Mouse (Mus musculus): ENCODE measurements at regions not wholly inside any gene's neighbourhood (a gene's known extent, or its start where the extent isn't known, plus 50 kb on each side); places are given as distances from the start of the nearest gene placed in this dataset.
"Not testable (repeated sequence)": the region's sequence is repeated elsewhere in the genome, so short reads cannot be mapped to it uniquely, and the experiment has no call there.

DNA sequence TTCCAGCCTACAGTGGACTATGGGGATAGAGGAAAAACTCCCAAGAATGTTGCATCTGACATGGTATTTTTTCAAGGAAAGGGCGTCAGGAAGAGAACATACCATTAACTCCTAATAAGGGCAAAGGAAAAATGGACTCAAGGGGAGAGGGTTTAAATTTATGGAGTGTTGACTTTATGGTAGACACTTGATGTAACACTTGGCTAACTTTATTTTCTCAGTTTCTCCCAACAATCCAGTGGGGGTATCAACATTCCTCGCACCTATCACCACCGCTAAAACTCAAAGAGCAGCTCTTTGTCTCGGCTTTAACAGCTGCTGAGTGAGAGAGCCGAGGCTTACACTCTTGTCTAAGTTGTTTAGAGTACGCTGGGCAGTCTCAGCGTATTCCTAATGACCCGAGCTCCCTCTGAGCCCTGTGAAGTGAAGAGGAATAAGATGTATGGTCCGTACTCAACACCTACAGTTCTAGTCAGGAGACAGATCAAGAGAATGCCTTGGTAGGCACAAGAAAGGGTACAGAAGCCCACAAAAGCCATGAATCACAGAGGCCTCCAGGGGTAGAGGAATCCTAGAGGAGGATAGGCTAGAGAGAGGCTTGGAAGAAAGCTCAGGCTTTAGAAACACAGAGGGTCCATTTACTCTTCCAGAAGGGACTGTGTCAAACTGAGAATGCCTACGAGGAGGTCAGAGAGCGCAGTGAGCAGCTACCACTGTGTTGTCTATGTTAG is 236.4 kb downstream of the Gm5426 start:
- no peak for DNase-seq (ENCODE audit: low spot score in 2 of 2)

DNA sequence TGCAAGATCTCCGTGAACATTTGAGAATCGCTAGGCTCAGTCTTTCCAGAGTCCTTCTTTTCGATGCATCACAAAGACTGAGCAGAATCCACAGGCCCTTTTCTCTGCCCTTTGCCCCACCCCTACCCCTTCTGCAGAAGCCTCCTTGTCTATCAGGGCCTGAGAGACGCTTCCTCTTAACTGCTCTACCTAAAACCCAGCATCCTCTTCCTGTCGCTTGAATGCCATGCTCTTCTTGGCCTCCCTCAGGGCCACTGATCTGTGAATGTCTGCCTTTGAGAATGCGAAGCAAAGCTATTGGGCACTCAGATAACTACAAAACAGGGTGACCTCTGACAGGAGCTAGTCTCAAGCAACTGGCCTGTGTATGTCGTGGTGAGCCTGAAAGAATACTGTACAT is 237.1 kb downstream of the Gm5426 start:
- no peak for DNase-seq (ENCODE audit: low spot score in 2 of 2)

DNA sequence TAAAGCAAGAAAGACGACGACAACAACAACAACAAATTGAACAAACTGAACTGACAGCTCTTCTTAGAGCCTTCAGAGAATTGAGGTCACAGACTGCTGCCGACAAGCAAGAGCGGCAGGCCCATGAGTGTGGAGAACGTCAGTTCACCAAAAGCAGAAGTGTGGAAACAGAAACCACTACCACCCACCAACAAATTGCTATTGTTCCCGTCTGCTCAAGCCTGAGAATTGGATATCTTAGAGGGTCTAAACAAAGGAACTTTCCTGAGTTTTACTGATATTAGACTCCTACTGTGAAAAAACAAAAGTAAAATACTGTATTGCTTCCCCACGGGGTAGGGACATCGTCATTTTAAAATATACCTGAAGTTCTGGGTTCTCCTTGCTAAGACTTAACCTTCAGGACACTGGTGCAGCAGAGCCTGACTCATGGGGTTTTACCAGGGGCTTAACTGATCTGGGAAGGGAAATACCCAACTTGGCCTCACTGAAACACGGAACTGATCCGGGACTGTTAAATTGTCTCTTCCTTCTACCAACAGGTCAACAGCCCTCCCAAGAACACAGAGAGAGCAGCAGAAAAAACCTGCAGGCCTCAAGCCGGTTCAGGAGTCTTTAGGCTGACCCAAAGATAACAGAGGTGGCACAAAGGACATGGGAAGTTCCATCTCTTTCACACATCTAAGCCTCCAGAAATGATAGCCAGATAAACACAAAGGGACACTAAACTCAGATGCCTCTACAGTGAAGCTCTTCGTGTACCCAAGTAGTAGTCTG is 238.1 kb downstream of the Gm5426 start:
- no peak for DNase-seq (ENCODE audit: low spot score in 2 of 2)

DNA sequence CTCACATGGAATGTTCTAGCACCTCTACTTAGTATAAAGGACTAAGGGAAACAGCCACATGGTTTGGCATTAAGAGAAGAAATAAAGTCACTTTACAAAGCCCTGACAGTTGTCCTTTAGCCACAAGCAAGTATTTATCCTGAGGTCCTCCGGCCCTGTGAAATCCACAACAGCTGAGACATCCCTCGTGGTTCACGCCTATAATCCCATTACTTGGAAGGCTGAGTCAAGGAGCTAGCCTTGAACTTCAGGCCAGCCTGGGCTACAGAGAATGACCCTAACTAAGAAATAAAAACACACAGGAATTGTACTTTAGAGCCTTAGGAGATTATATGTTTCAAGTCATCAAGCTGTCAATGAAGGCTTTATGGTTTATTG is 238.7 kb downstream of the Gm5426 start:
- no peak for DNase-seq (ENCODE audit: low spot score in 2 of 2)

DNA sequence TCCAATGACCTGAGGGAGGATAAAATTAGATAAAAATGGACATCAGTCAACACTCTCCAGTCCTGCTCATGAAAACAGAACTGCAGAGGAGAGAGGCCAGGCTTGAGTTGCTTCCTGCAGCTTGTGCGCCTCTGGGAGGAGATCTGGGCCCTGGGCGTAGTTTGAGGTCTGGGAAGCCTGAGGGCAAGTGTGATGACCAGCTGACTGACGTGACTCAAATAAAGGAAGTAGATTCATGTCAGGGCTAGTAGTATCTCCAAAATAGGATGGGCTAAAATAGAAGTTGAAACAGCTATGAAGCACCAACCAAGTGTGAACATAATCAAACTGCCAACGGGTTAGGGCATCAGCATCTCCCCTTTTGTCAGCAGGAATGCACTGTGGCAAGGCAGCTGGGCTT is 239.3 kb upstream of the Btg1 start:
- DNase-seq (ENCODE audit: low spot score in 2 of 2): peak in 1 of 2 experiments; percentile 8

DNA sequence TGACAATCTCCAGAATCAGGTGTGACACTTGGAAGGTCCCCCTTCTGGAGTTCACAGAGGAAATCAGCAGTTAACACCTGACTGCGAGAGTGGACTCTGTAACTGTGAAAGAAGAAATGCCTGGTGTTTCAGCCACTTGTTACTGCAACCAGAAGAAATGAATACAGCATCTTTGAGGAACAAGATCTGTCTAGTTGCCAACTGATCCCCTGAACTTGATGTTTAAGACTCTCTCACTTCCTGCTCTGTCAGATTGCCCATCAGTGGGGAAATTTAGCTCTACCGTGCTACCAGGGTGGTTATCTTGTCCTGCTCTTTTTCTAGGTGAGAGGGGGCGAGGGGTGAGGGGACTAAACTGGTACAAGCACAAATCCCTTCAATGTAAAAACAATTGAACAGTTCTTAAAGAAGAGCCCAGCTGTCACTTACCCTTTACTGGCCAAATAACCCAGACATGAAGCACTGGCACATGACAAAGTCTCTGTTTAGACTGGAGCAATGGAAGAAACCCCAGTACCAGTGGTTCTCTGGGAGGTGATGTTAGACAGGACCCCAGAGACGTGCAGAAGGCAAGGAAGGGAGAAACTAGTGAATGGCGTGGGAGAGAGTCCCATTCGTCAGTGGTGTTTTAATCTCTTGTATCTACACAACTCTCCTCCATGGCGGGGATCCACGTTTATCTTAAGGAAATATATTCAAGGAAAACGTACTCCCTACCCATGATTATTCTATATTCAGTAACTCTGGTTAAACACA is 237.6 kb upstream of the Btg1 start:
- DNase-seq (ENCODE audit: low spot score in 2 of 2): no peak

DNA sequence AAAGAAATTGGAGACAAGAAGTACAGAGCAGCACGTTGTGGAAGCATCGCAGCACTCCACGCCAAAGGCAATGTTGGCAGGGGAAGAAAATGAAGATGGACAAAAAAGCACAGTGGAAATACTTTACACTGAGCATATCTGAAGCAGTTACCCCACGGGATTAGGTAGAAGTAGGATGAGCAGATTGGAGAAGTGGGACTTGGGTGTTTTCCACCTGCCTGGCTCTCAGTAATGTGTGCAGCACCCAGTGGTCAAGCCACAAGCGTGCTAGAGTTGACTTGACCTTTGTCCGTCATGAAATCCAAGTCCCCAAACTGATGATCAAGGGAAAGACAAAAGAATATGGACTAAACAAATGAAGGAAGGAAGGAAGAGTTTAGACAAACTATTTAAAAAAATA is 235.1 kb upstream of the Btg1 start:
- no peak for DNase-seq (ENCODE audit: low spot score in 2 of 2)

DNA sequence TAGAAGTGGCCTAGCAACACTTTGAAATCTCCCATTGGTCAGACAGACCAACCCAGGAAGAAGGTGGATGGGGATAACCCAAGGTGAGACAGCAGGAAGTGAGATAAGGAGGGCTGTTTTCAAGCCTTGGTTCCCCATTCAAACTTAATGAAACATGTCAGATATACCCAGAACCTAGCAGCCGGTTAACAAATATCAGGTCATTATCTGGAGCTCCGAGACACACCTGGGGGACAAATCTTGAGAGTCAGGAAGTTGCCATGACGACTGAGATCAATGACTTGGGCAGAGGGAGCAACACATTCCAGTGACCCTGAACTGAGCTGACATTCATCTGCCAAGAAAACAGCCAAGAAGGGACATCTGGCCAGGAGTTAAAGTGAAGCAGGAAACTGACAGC is 225.1 kb upstream of the Btg1 start:
- DNase-seq (ENCODE audit: low spot score in 2 of 2): no peak

DNA sequence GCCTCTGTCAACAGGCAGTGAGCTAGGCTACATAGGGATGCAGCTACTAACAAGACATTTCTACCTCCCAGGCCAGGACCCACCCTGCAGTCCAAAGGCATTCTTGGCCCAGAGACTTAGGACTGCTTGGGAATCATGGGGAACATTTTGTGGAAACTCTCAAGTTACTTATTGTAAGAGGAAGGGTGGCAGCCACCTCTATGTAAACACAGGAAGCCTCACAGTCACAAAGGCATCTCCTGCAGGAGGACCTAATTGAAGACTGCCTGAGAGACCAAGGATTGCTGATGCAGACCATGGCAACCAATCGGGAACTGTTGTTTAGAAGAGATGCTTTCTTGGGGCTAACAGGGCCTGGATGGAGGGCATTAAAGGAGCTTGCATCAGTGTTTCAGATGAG is 224.0 kb upstream of the Btg1 start:
- DNase-seq (ENCODE audit: low spot score in 2 of 2): no peak

DNA sequence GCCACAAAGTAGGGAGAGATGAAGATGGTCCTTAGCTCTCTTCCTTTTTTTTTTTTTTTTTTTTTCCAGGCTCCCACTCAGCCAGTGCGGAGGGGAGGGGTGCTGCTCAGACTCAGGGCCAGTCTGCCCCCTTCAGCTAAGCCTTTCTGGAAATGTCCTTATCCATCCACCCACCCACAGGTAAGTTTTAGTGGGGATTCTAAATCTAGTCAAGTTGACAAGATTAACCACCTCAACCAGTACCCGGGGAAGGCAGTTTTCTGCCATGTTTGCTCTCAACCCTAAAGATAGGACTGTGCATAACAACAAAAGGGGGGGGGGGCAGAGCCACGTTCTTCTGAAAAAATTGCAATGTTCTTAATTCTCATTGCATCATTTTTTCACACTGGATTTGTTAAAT is 222.6 kb upstream of the Btg1 start:
- DNase-seq (ENCODE audit: low spot score in 2 of 2): no peak

DNA sequence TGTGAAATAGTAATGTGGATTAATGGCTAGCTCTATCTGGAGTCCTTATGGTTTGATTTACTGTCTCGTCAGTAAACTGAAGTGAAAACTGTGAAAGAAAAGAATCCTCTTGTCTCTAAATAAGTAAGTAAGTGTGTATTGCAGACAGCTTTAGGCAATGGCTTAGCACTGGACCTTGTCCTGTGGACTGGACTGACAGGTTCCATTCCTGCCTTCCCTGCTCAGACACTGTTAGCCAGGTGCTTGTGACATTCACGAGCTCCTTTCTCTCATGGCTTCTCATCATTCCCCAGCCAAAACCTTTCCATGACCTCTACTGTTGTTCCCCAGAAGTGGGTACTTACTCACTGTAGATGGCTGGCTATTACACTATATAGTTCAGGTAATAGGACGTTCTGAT is 221.8 kb upstream of the Btg1 start:
- no peak for DNase-seq (ENCODE audit: low spot score in 2 of 2)

DNA sequence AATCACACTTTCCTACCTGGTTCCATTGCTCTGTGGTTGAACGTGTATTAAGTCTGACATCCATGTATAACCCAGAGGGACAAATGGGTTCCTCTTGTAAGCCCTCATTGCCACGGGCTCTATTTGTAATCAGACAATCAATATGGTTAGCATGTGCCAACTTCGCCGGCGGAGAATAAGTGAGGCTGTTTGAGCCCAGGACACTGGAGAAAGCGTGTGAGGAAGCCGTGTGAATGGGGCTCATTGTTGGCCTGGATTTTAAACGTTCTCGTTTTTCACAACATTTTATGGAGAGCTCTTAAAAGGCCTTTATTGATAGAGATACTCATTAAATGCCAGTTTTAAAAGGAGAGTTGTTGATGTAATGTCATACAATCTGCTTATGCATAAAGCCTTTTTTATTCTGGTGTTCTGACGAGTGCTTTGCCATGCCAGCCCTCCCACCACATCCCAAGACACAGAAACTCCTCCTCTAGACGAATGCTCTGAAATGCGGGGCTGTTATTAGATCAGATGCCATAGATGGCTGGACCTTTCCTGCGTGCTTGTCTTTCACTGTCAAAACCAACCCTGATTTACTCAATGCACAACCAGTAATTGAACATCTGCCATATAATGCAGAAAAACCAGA is 218.8 kb upstream of the Btg1 start:
- DNase-seq (ENCODE audit: low spot score in 2 of 2): no peak

DNA sequence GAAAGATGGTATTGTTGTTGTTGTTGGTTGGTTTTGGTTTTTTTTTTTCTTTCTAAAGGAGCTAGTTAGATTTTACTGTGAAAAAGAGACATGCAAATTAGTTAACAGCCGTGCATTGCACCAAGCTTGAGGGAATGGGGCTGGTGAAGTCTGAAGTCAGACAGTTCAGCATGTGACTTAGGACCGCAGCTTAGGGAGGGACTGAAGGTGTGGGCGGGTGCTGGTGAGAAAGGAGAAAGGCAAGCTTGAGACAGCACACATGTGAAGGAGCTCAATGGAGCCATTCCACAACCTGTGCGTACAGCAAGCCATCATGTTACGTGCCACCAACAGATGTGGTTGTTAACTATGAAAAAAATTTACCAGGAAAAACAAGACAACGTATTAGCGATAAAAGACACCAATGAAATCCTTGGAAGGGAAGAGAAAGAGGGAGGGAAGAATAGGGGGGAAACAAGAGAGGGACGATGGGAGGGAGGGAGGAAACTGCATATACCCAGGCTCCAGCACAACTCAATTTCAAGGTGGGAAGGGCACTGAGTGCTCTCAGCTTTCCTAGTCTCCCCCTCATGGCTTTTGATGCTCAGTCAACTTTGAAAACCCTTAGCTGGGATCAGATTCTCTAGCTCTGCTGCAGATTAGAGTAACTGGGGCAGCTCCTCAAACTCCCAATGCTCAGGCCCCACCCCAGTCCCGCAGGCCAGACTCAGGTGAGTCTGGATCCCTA is 218.1 kb upstream of the Btg1 start:
- DNase-seq (ENCODE audit: low spot score in 2 of 2): no peak

DNA sequence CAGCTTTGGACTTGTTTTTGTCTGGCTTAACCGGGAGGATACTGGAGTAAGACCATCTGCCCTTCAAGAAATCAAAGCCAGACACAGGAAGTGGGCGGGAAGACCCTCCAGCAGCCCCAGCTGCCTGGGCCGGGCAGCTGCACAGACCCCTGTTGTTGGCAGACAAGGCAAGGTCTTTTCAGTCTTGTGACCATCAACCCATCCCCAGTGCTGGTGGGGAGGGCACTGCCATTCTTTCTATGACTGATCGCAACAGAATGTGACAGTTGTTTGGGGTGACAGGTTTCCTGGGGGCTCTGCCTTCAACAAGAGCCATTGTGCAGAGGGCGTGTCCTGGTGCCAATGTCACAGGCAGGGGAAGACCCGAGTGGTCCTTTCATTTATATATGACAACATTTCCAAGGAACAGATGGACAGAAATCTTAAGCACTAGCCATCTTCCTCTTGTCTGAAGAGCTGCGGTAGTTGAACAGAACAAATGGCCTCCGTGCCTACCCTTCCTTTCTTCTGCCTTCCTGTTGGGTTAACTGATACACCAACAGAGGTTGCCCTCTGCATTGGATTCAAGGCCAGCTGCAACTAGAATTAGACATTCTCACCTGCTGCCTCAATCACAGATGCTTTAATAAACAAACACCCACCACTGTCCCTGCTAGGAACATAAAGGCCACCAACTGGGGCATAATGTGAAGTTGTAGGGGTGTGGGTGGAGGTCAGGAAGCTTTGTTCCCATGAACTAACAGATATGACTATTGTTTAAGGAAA is 217.0 kb upstream of the Btg1 start:
- no peak for DNase-seq (ENCODE audit: low spot score in 2 of 2)

DNA sequence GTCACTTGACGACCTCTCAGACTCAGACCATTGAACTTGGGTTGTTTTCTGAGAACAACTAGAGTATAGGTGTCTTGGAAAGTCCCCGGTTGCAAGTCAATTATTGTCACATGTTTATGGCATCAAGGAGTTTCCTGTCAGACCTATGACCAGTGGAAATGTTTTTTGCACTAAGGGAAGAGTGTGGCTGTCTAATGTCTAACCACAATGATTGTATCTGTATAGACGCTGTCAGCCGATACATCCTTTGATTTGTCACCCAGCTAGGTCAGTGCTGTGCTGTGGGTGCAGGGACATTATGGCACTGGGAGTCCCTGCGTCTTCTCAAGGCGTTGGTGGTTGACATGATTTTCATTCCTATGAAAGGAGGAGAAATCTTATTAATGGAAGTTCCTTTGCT is 216.0 kb upstream of the Btg1 start:
- DNase-seq (ENCODE audit: low spot score in 2 of 2): no peak

DNA sequence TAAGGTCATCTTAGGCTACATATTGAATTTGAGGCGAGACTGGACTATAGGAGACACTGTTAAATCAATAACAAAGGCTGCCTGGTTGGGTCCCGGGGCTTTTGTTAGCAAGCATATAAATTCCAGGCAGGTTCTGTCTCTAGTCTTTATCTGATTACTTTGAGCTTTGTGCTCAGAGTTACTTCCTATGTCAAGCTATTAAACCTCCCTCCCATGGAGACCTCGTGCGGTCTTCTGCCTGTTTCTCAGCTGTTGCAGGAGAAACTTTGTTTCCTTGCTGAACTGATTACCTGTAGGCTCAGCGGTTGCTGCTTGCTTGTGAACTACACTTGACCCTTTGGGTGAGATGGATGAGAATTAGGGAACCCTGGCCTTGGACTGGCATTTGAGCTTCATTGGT is 210.5 kb upstream of the Btg1 start:
- no peak for DNase-seq (ENCODE audit: low spot score in 2 of 2)

DNA sequence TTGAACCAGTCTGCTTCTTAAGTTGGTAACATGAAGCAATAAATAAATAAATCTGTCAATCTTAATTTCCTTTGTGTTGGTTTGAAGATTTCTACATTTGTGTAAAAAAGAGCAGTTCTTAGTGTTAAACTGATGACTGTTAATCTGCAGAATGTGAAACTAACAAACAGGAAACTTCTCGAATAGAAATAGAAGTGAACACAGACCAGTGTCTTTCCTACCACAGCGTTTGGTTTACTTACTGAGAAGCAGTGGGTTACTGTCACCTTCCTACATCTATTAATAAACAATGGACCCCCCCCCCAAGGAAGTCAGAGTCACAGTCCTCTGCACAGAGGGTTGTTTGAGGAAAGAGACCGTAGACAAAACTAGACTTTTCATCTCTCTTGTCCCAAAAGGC is 209.0 kb upstream of the Btg1 start:
- no peak for DNase-seq (ENCODE audit: low spot score in 2 of 2)

DNA sequence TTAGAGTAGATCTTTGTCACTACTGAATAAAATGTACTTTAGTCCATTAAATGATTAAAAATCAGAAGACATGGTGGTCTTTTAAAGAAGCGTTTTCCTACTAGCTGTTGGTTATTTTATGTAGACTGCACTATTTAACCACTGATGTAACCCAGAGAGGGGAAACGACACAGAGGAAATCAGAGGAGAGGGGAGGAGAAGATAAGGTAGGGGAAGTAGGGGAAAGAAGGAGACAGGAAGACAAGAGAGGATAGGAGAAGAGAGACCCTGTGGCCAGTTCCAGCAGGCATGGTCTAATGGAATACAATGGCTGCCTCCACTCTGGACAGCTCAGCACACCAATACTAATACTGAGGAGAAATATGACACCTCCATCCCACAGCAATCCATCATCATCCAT is 208.6 kb upstream of the Btg1 start:
- no peak for DNase-seq (ENCODE audit: low spot score in 2 of 2)

DNA sequence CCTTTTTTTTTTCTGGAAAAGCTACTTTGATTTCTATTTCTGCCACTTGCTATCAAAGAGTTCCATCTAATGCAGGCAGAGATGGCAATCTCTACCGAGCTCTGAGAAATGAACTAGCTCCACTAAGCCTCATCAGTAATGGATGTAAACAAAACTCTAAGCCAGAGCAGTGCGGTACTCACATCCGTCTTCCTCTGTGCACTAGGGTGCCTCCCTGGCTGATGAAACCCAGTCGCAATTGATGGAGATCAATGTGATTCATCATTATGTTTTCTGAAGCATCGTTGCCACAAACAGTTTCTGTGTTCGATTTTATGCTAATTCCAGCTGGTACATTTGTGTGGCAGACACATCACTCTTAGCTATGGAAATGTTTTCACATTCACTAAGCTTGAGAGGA is 206.8 kb upstream of the Btg1 start:
- DNase-seq (ENCODE audit: low spot score in 2 of 2): no peak

DNA sequence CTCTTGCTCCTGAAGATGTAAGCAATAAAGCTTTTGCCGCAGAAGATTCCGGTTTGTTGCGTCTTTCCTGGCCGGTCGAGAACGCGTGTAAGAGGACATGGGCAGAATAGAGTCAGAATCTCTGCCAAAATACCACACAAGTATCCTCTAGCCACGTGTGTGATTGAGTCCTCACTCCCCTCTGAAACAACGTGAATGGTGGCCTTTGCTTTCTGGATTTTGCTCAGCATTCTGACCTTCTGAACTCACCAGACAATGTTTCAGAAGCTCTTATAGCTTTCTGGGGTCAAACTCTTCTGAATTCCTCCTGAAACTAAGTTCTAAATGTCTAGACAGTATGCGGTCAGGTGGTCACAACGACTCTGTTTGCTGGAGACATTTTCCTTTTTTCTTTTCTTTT is 202.0 kb upstream of the Btg1 start:
- no peak for DNase-seq (ENCODE audit: low spot score in 2 of 2)

DNA sequence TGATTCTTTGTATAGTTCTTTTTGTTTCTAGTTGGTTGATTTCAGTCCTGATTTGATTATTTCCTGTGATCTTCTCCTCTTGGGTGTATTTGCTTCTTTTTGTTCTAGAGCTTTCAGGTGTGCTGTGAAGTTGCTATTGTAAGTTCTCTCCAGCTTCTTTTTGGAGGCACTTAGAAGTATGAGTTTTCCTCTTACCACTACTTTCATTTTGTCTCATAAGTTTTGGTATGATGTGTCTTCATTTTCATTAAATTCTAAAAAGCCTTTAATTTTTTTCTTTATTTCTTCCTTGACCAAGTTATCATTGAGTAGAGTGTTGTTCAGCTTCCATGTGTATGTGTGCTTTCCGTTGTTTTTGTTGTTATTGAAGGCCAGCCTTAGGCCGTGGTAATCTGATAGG is 195.3 kb upstream of the Btg1 start:
- not testable (repeated sequence) for DNase-seq (ENCODE audit: low spot score in 2 of 2)
